Mouse (Mus musculus) heart, postnatal 0 days (tissue): ENCODE data around the gene Mbd5. TPM values are rescaled to one million over a fixed set of nuclear protein-coding genes. Genes with fewer than 3 reads are reported as not detected.

Source experiments
- ATAC-seq: fragments of 200-750 bp; cut with Nextera tagmentation; 2 replicates; pipeline ENCODE4 v1.8.0; 2017; ENCODE audit warnings: low read depth, moderate number of reproducible peaks, moderate library complexity; ENCODE audit not compliant: insufficient read depth
- DNase-seq: peaks from one replicate; pipeline ENCODE4 v3.0.0-alpha.2; 2016; ENCODE audit warnings: low spot score
- H3K27ac ChIP-seq: fragments of 300-500 bp; sonication (generic); 2 replicates; pipeline ENCODE4 v1.5.1; 2014; ENCODE audit warnings: low read depth, mild to moderate bottlenecking
- H3K27me3 ChIP-seq: fragments of 300-500 bp; sonication (generic); 2 replicates; pipeline ENCODE4 v1.6.1; 2014; ENCODE audit warnings: low read length, mixed read lengths; ENCODE audit not compliant: control insufficient read depth, insufficient read depth
- H3K36me3 ChIP-seq: fragments of 300-500 bp; sonication (generic); replicated peaks from 2 replicates; pipeline ENCODE4 v1.6.1; 2014; ENCODE audit warnings: low read length, mixed read lengths; ENCODE audit not compliant: control insufficient read depth, insufficient read depth
- H3K4me1 ChIP-seq: fragments of 300-500 bp; sonication (generic); 2 replicates; pipeline ENCODE4 v1.6.1; 2014; ENCODE audit warnings: antibody characterized with exemption; ENCODE audit not compliant: control insufficient read depth, insufficient read depth
- H3K4me2 ChIP-seq: fragments of 300-500 bp; sonication (generic); 2 replicates; pipeline ENCODE4 v1.6.1; 2014; ENCODE audit warnings: low read depth, mild to moderate bottlenecking, low read length, moderate library complexity
- H3K4me3 ChIP-seq: fragments of 300-500 bp; sonication (generic); 2 replicates; pipeline ENCODE4 v1.5.1; 2014; ENCODE audit warnings: low read depth, low read length
- H3K9ac ChIP-seq: fragments of 300-500 bp; sonication (generic); replicated peaks from 2 replicates; pipeline ENCODE4 v1.6.1; 2014; ENCODE audit warnings: low read depth, low read length, mixed read lengths
- H3K9me3 ChIP-seq: fragments of 300-500 bp; sonication (generic); replicated peaks from 2 replicates; pipeline ENCODE4 v1.6.1; 2016; ENCODE audit warnings: low read length; ENCODE audit not compliant: control insufficient read depth
- CTCF ChIP-seq: IDR thresholded peaks from 2 replicates; pipeline ENCODE4 v1.5.1; 2016; ENCODE audit warnings: antibody characterized with exemption, control low read depth, low read depth
- EP300 ChIP-seq: IDR thresholded peaks from 2 replicates; pipeline ENCODE4 v1.6.1; 2016; ENCODE audit warnings: antibody characterized with exemption, low read depth
- WGBS: fragments of 180-500 bp; shearing (Covaris S2); extraction: QIAGEN DNeasy Blood & Tissue Kit; methylation state at CpG from one replicate; pipeline ENCODE4 v1.1.7; 2014; 5-methylcytosine and 5-hydroxymethylcytosine counted together
- polyA plus RNA-seq: library from polyadenylated mRNA; unstranded; fragments of >200 nt; fragmentation: Nextera tagmentation; extraction: Ambion mirVana; gene quantifications from 2 replicates; pipeline ENCODE4 v1.2.1, GENCODE M21; 2015
- total RNA-seq: library from RNA; depleted of rRNA; stranded (reverse); fragments of >200 nt; gene quantifications from 2 replicates; pipeline ENCODE4 v1.2.3, GENCODE M21; 2014; ENCODE audit warnings: low replicate concordance

Mbd5 gene
- total and polyA plus RNA-seq, 2 experiments from 2014 or later, result 11.5 to 15.4 TPM

GRCm38 (mm10) chr2:48990322-48990721 is 41.0 kb downstream of the Mbd5 start:
- Histone ChIP-seq H3K4me1 (no peaks in the 10 kb centered on the region), H3K4me3 (no peak overlapping the region), H3K36me3 (no peaks in the 10 kb centered on the region), H3K4me2 (no peak overlapping the region), H3K27ac (no peak overlapping the region), H3K9ac (no peak overlapping the region), H3K27me3 (no peaks in the 10 kb centered on the region), H3K9me3 (no peaks in the 10 kb centered on the region)
- no peak for TF ChIP-seq EP300
- TF ChIP-seq CTCF, result no peak
- DNase-seq (no peak), ATAC-seq (no peak)
- 87% methylated on average over 3 of the region's 3 CpGs for WGBS

GRCm38 (mm10) chr2:49040481-49040880 is 91.2 kb downstream of the Mbd5 start:
- no peaks in the 10 kb centered on the region; the same call in 1 of the 2 replicates for H3K36me3 ChIP-seq
- no peaks in the 10 kb centered on the region for H3K27me3 ChIP-seq
- no peak for DNase-seq
- H3K27ac ChIP-seq, result no peak overlapping the region
- H3K4me1 ChIP-seq, result no peaks in the 10 kb centered on the region
- WGBS, result 89% methylated on average over 3 of the region's 3 CpGs
- H3K4me3 ChIP-seq, result no peak overlapping the region
- H3K4me2 ChIP-seq, result no peak overlapping the region
- no peak overlapping the region for H3K9ac ChIP-seq
- TF ChIP-seq CTCF (no peak), EP300 (no peak)
- ATAC-seq, result no peak
- H3K9me3 ChIP-seq, result peaks cover 9% of the 10 kb centered on the region

DNA sequence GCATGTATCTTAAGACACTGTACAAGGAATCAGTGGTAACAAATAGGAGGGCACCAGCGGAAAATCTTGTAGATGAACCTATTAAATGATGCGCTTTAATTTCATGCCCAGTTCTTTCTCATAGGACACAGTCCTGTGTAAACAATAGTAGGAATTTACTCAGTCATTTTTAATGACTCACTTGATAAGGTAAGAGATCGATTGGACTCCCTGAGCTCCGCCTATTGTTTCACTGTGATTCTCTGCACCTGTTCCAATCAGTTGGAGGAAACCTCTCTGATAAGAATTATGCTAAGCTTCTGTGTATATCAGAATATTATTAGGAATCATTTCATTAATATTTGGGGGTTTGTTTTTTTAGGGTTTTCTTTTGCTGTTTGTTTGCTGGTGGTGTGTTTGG is 100.7 kb downstream of the Mbd5 start:
- no peak overlapping the region for H3K9ac ChIP-seq
- H3K4me3 ChIP-seq, result no peak overlapping the region
- no peaks in the 10 kb centered on the region for H3K27me3 ChIP-seq
- H3K9me3 ChIP-seq, result no peaks in the 10 kb centered on the region
- H3K36me3 ChIP-seq, result no peaks in the 10 kb centered on the region
- DNase-seq (no peak), ATAC-seq (no peak)
- TF ChIP-seq CTCF (no peak), EP300 (no peak)
- 87% methylated on average over 4 of the region's 4 CpGs for WGBS
- H3K27ac ChIP-seq, result no peak overlapping the region
- H3K4me1 ChIP-seq, result 0 out of 2 replicates have a peak, but pooled peaks cover 3% of the 10 kb centered on the region
- no peak overlapping the region for H3K4me2 ChIP-seq

GRCm38 (mm10) chr2:49067886-49068285 is 118.6 kb downstream of the Mbd5 start:
- Histone ChIP-seq H3K36me3 (no peaks in the 10 kb centered on the region), H3K9ac (no peak overlapping the region), H3K9me3 (no peaks in the 10 kb centered on the region), H3K27ac (no peak overlapping the region), H3K4me3 (no peak overlapping the region), H3K27me3 (no peaks in the 10 kb centered on the region), H3K4me1 (no peaks in the 10 kb centered on the region), H3K4me2 (no peak overlapping the region)
- no peak for TF ChIP-seq EP300
- TF ChIP-seq CTCF, result no peak
- ATAC-seq, result no peak
- no peak for DNase-seq

GRCm38 (mm10) chr2:49084966-49085365 is 135.7 kb downstream of the Mbd5 start:
- no peak overlapping the region for H3K9ac ChIP-seq
- no peaks in the 10 kb centered on the region for H3K4me1 ChIP-seq
- 19% methylated on average over 4 of the region's 4 CpGs for WGBS
- TF ChIP-seq EP300, result 0 out of 2 replicates have a peak, but pooled peaks have one; percentile 21
- no peak for TF ChIP-seq CTCF
- ATAC-seq, result no peak
- H3K27ac ChIP-seq, result no peak overlapping the region
- H3K9me3 ChIP-seq, result no peaks in the 10 kb centered on the region
- H3K27me3 ChIP-seq, result no peaks in the 10 kb centered on the region
- no peak overlapping the region for H3K4me3 ChIP-seq
- no peaks in the 10 kb centered on the region for H3K36me3 ChIP-seq
- H3K4me2 ChIP-seq, result no peak overlapping the region
- no peak for DNase-seq

DNA sequence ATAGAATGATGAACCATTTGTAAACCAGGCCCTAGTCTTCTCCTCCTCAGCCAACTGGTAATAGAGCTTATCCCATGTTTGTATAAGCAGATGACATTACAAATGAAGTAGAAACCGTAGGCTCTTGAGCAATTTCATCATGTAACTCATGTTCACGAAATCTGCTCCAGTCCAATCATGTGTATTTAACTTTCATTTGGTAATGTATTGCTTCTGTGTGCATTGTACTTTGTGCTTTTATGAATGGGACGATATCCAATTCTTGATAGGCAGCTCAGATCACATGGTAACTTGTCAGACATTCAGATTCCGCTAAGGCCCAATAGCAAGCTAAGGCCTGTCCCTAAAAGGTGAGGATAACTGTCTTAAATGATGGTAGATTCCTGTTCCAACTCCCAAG is 141.5 kb downstream of the Mbd5 start:
- Histone ChIP-seq H3K9ac (no peak overlapping the region), H3K36me3 (no peaks in the 10 kb centered on the region), H3K4me1 (no peaks in the 10 kb centered on the region), H3K4me2 (no peak overlapping the region), H3K4me3 (no peak overlapping the region), H3K9me3 (no peaks in the 10 kb centered on the region), H3K27ac (no peak overlapping the region), H3K27me3 (no peaks in the 10 kb centered on the region)
- no peak for ATAC-seq
- 94% methylated on average over 4 of the region's 4 CpGs for WGBS
- no peak for DNase-seq
- no peak for TF ChIP-seq CTCF
- no peak for TF ChIP-seq EP300
